Mouse (Mus musculus) lung, postnatal 0 days (tissue): ENCODE measurements at regions not wholly inside any gene's neighbourhood (a gene's known extent, or its start where the extent isn't known, plus 50 kb on each side); places are given as distances from the start of the nearest gene placed in this dataset.

Source experiments
- ATAC-seq: fragments of 200-750 bp; cut with Nextera tagmentation; 2 replicates; pipeline ENCODE4 v1.8.0; 2017; ENCODE audit warnings: moderate library complexity
- DNase-seq: peaks from one replicate; pipeline ENCODE4 v3.0.0-alpha.2; 2016; ENCODE audit warnings: low spot score
- H3K27ac ChIP-seq: fragments of 300-500 bp; sonication (generic); 2 replicates; pipeline ENCODE4 v1.5.1; 2014; ENCODE audit warnings: antibody characterized with exemption, mild to moderate bottlenecking, low read length, mixed read lengths
- H3K27me3 ChIP-seq: fragments of 300-500 bp; sonication (generic); replicated peaks from 2 replicates; pipeline ENCODE4 v1.6.1; 2014; ENCODE audit warnings: low read length, mixed read lengths; ENCODE audit not compliant: insufficient read depth
- H3K36me3 ChIP-seq: fragments of 300-500 bp; sonication (generic); 2 replicates; pipeline ENCODE4 v1.6.1; 2014; ENCODE audit warnings: low read length, mixed read lengths; ENCODE audit not compliant: insufficient read depth
- H3K4me1 ChIP-seq: fragments of 300-500 bp; sonication (generic); 2 replicates; pipeline ENCODE4 v1.6.1; 2014; ENCODE audit warnings: antibody characterized with exemption, low read depth, low read length, mixed read lengths; ENCODE audit not compliant: insufficient read depth
- H3K4me2 ChIP-seq: fragments of 300-500 bp; sonication (generic); replicated peaks from 2 replicates; pipeline ENCODE4 v1.6.1; 2014; ENCODE audit warnings: low read depth, mild to moderate bottlenecking, low read length, moderate library complexity, mixed read lengths
- H3K4me3 ChIP-seq: fragments of 300-500 bp; sonication (generic); 2 replicates; pipeline ENCODE4 v1.5.1; 2014; ENCODE audit warnings: low read depth, low read length
- H3K9ac ChIP-seq: fragments of 300-500 bp; sonication (generic); replicated peaks from 2 replicates; pipeline ENCODE4 v1.6.1; 2014; ENCODE audit warnings: low read depth, mild to moderate bottlenecking
- H3K9me3 ChIP-seq: fragments of 300-500 bp; sonication (generic); 2 replicates; pipeline ENCODE4 v1.6.1; 2016; ENCODE audit warnings: low read length, mixed read lengths
- CTCF ChIP-seq: IDR thresholded peaks from 2 replicates; pipeline ENCODE4 v1.5.1; 2016; ENCODE audit warnings: antibody characterized with exemption, mild to moderate bottlenecking
- EP300 ChIP-seq: IDR thresholded peaks from 2 replicates; pipeline ENCODE4 v1.6.1; 2016; ENCODE audit warnings: antibody characterized with exemption, mild to moderate bottlenecking, control low read depth
- WGBS: fragments of 180-500 bp; shearing (Covaris S2); extraction: QIAGEN DNeasy Blood & Tissue Kit; methylation state at CpG from one replicate; pipeline ENCODE4 v1.1.7; 2014; 5-methylcytosine and 5-hydroxymethylcytosine counted together

- H3K27me3 ChIP-seq = no peaks in the 10 kb centered on the region
- no peak overlapping the region for H3K9ac ChIP-seq
- H3K27ac ChIP-seq = no peak overlapping the region
- no peaks in the 10 kb centered on the region for H3K9me3 ChIP-seq
- DNase-seq = no peak
- H3K4me1 ChIP-seq = no peaks in the 10 kb centered on the region
- no peak overlapping the region for H3K4me3 ChIP-seq
- TF ChIP-seq CTCF (no peak), EP300 (no peak)
- H3K36me3 ChIP-seq = no peaks in the 10 kb centered on the region
- WGBS = 41% methylated on average over 1 of the region's 1 CpGs
- H3K4me2 ChIP-seq = no peak overlapping the region
- ATAC-seq = no peak
Measured at GRCm38 (mm10) chr7:76099149-76099548, 130.5 kb upstream of the Agbl1 start.

- H3K36me3 ChIP-seq = no peaks in the 10 kb centered on the region
- no peak overlapping the region for H3K9ac ChIP-seq
- no peak for ATAC-seq
- no peak overlapping the region for H3K4me2 ChIP-seq
- H3K27me3 ChIP-seq = no peaks in the 10 kb centered on the region
- H3K4me1 ChIP-seq = no peaks in the 10 kb centered on the region
- TF ChIP-seq CTCF (no peak), EP300 (no peak)
- 82% methylated on average over 8 of the region's 8 CpGs for WGBS
- no peak overlapping the region for H3K27ac ChIP-seq
- H3K4me3 ChIP-seq = no peak overlapping the region
- DNase-seq = no peak
- H3K9me3 ChIP-seq = no peaks in the 10 kb centered on the region
Measured at GRCm38 (mm10) chr7:76121242-76121844, 108.3 kb upstream of the Agbl1 start.

GRCm38 (mm10) chr7:76127641-76128111, 102.0 kb upstream of the Agbl1 start:
- Histone ChIP-seq H3K27ac (no peak overlapping the region), H3K4me1 (no peaks in the 10 kb centered on the region), H3K27me3 (no peaks in the 10 kb centered on the region), H3K36me3 (no peaks in the 10 kb centered on the region), H3K9ac (no peak overlapping the region), H3K9me3 (no peaks in the 10 kb centered on the region), H3K4me2 (no peak overlapping the region), H3K4me3 (no peak overlapping the region)
- ATAC-seq (no peak), DNase-seq (no peak)
- TF ChIP-seq CTCF (no peak), EP300 (no peak)
- 59% methylated on average over 2 of the region's 2 CpGs for WGBS

DNA sequence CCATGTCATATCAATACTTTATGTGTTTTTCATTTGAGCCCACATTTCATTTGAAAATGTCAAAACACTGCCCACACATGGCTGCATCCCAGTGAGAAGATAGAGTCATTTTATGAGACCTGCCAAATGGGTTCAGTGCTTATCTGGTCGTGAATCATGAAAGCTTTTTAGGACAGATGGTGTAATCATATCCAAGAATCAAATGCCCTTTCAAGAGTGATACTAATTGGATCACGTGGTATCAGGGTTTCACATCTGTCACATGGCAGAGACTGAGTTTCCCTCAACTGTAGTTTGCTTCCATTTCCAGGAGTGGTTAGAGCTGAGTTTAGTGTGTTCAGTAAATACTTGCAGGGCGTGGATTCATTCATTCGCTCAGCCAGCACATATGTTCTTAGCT, 87.2 kb upstream of the Agbl1 start:
- no peaks in the 10 kb centered on the region for H3K36me3 ChIP-seq
- WGBS = 68% methylated on average over 4 of the region's 4 CpGs
- H3K9ac ChIP-seq = no peak overlapping the region
- no peaks in the 10 kb centered on the region for H3K27me3 ChIP-seq
- no peak overlapping the region for H3K27ac ChIP-seq
- TF ChIP-seq CTCF = no peak
- no peak for TF ChIP-seq EP300
- ATAC-seq (no peak), DNase-seq (no peak)
- H3K4me1 ChIP-seq = no peaks in the 10 kb centered on the region
- H3K4me2 ChIP-seq = no peak overlapping the region
- no peak overlapping the region for H3K4me3 ChIP-seq
- no peaks in the 10 kb centered on the region for H3K9me3 ChIP-seq

GRCm38 (mm10) chr7:76146385-76146784, 83.3 kb upstream of the Agbl1 start:
- TF ChIP-seq CTCF (no peak), EP300 (no peak)
- no peak for ATAC-seq

DNA sequence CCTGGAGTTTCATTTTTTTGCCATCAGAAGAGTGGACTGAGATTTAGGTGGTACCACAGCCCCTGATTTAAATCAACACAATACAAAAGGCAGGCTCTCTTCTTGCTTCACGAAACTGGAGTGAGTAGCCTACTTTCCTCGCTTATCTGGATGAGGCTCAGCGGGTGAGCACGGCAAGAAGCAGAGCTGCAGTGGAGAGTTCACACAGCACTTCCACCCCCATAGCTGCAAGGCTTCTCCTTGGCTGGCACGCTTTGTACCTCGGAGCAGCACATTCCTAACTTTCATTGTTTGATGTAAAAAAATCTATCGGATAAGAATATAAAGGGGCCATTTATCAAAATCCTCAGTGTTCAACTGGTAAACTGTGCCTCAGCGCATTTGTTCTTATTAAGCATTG, 72.8 kb upstream of the Agbl1 start:
- no peak overlapping the region for H3K27ac ChIP-seq
- no peak overlapping the region for H3K9ac ChIP-seq
- 29% methylated on average over 8 of the region's 8 CpGs for WGBS
- no peaks in the 10 kb centered on the region for H3K9me3 ChIP-seq
- no peak for ATAC-seq
- no peaks in the 10 kb centered on the region for H3K36me3 ChIP-seq
- no peak for DNase-seq
- H3K4me3 ChIP-seq = no peak overlapping the region
- no peaks in the 10 kb centered on the region for H3K27me3 ChIP-seq
- H3K4me1 ChIP-seq = no peaks in the 10 kb centered on the region
- no peak overlapping the region for H3K4me2 ChIP-seq
- no peak for TF ChIP-seq EP300
- no peak for TF ChIP-seq CTCF

More at GRCm38 (mm10) chr7:76146385-76146784, 83.3 kb upstream of the Agbl1 start:
- H3K9ac ChIP-seq = no peak overlapping the region
- H3K36me3 ChIP-seq = no peaks in the 10 kb centered on the region
- no peaks in the 10 kb centered on the region for H3K9me3 ChIP-seq
- no peak for DNase-seq
- no peak overlapping the region for H3K4me2 ChIP-seq
- no peak overlapping the region for H3K4me3 ChIP-seq
- H3K27me3 ChIP-seq = no peaks in the 10 kb centered on the region
- H3K4me1 ChIP-seq = no peaks in the 10 kb centered on the region
- H3K27ac ChIP-seq = no peak overlapping the region

- TF ChIP-seq EP300 (no peak), CTCF (no peak)
Measured at GRCm38 (mm10) chr7:76164191-76164590, 65.5 kb upstream of the Agbl1 start.

More at GRCm38 (mm10) chr7:76164191-76164590, 65.5 kb upstream of the Agbl1 start:
- 93% methylated on average over 1 of the region's 1 CpGs for WGBS
- no peaks in the 10 kb centered on the region for H3K36me3 ChIP-seq
- DNase-seq (no peak), ATAC-seq (no peak)
- H3K4me2 ChIP-seq = no peak overlapping the region
- H3K9ac ChIP-seq = no peak overlapping the region
- no peaks in the 10 kb centered on the region for H3K9me3 ChIP-seq
- no peaks in the 10 kb centered on the region for H3K4me1 ChIP-seq
- H3K4me3 ChIP-seq = no peak overlapping the region
- H3K27ac ChIP-seq = no peak overlapping the region
- no peaks in the 10 kb centered on the region for H3K27me3 ChIP-seq
